Mouse (Mus musculus) erythroblast, embryonic 14.5 days (primary cell): Measurements from ENCODE around the gene Frmpd1.

Experiments
- GATA1 ChIP-seq: IDR thresholded peaks from 2 replicates; pipeline ENCODE4 v1.6.1; 2012; ENCODE audit warnings: low read length, inconsistent platforms, mixed read lengths
- TAL1 ChIP-seq: IDR thresholded peaks from 3 replicates; pipeline ENCODE4 v1.6.1; 2012; ENCODE audit warnings: low read length, inconsistent platforms, mixed read lengths

DNA sequence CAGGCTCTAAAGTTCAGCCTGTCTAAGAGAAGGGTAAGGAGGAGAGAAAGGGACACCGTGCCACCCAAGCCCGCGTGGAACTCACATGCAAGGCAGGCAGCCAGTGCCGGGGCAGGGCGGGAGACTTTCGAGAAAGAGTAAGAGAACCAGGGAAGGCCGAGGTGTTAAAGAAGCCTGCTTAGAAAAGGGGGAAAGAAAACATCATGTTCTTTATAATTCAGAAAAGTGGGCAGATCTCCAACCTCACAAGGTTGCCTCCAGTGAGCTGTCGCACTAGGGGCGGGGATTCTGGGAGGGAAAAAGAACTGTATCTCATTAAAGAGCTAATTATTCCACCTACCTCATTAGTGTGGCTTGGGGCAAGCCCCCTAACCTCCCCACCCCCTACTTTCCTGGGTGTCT lies 68.2 kb downstream of the Frmpd1 start:
- TF ChIP-seq TAL1: no peak
- no peak for TF ChIP-seq GATA1
